Mouse (Mus musculus) forebrain, postnatal 0 days (tissue): ENCODE data around the gene Rps27l. TPM values are rescaled to one million over a fixed set of nuclear protein-coding genes. Genes with fewer than 3 reads are reported as not detected.
A peak's percentile ranks its signal among the peaks of the same experiment; 100 is the strongest.

Experiments
- ATAC-seq: fragments of 200-750 bp; cut with Nextera tagmentation; 2 replicates; pipeline ENCODE4 v1.8.0; 2017; ENCODE audit warnings: mild to moderate bottlenecking, moderate library complexity
- DNase-seq: peaks from one replicate; pipeline ENCODE4 v3.0.0-alpha.2; 2015
- H3K27ac ChIP-seq: fragments of 300-500 bp; sonication (generic); 2 replicates; pipeline ENCODE4 v1.5.1; 2014; ENCODE audit warnings: low read depth, mild to moderate bottlenecking, antibody characterized with exemption, low read length, moderate library complexity, mixed read lengths
- H3K27me3 ChIP-seq: fragments of 300-500 bp; sonication (generic); 2 replicates; pipeline ENCODE4 v1.6.1; 2014; ENCODE audit warnings: mild to moderate bottlenecking, low read length, mixed read lengths; ENCODE audit not compliant: insufficient read depth
- H3K36me3 ChIP-seq: fragments of 300-500 bp; sonication (generic); 2 replicates; pipeline ENCODE4 v1.6.1; 2014; ENCODE audit warnings: mild to moderate bottlenecking, moderate library complexity; ENCODE audit not compliant: insufficient read depth
- H3K4me1 ChIP-seq: fragments of 300-500 bp; sonication (generic); 2 replicates; pipeline ENCODE4 v1.6.1; 2014; ENCODE audit warnings: antibody characterized with exemption; ENCODE audit not compliant: insufficient read depth
- H3K4me2 ChIP-seq: fragments of 300-500 bp; sonication (generic); 2 replicates; pipeline ENCODE4 v1.6.1; 2014; ENCODE audit warnings: low read depth, mild to moderate bottlenecking, moderate library complexity
- H3K4me3 ChIP-seq: fragments of 300-500 bp; sonication (generic); 2 replicates; pipeline ENCODE4 v1.5.1; 2014; ENCODE audit warnings: low read depth, low read length, mixed read lengths
- H3K9ac ChIP-seq: fragments of 300-500 bp; sonication (generic); 2 replicates; pipeline ENCODE4 v1.6.1; 2014; ENCODE audit warnings: mild to moderate bottlenecking
- H3K9me3 ChIP-seq: fragments of 300-500 bp; sonication (generic); 2 replicates; pipeline ENCODE4 v1.6.1; 2016; ENCODE audit warnings: low read length
- CTCF ChIP-seq: sonication (generic); IDR thresholded peaks from 2 replicates; pipeline ENCODE4 v1.5.1; 2016; ENCODE audit warnings: antibody characterized with exemption, control low read depth, low read depth
- WGBS: fragments of 180-500 bp; shearing (Covaris S2); extraction: QIAGEN DNeasy Blood & Tissue Kit; methylation state at CpG from one replicate; pipeline ENCODE4 v1.1.7; 2014; 5-methylcytosine and 5-hydroxymethylcytosine counted together
- polyA plus RNA-seq: library from polyadenylated mRNA; unstranded; fragments of >200 nt; fragmentation: Nextera tagmentation; extraction: Ambion mirVana; gene quantifications from 2 replicates; pipeline ENCODE4 v1.2.1, GENCODE M21; 2015
- total RNA-seq: library from RNA; depleted of rRNA; stranded (reverse); fragments of >200 nt; gene quantifications from 2 replicates; pipeline ENCODE4 v1.2.3, GENCODE M21; 2014

Rps27l gene
- total and polyA plus RNA-seq, 2 experiments from 2014 or later: 129 to 208 TPM

DNA sequence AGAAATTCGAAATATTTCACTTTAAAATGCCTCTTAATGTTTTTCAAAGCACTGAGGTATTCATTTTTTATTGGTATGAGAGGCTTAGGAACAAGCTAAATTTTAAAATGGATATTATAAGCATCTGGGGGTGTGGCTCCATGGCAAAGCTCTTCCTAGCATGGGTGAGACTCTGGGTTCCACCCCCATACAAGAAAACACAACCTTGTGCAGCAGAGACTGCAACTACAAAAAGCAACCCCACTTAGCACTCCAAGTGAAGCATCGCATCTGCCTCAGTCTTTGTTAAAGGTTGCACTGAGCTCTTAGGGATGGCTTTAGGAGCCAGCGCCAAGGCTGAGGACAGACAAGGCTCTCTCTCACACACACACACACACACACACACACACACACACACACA is 15.6 kb downstream of the Rps27l start:
- no peak for ATAC-seq
- 73% methylated on average over 3 of the region's 3 CpGs for WGBS
- no peaks in the 10 kb centered on the region for H3K4me1 ChIP-seq
- no peaks in the 10 kb centered on the region for H3K27me3 ChIP-seq
- TF ChIP-seq CTCF: no peak
- no peak overlapping the region for H3K4me2 ChIP-seq
- H3K36me3 ChIP-seq: peaks cover 12% of the 10 kb centered on the region
- no peak overlapping the region for H3K4me3 ChIP-seq
- no peak overlapping the region for H3K9ac ChIP-seq
- no peak overlapping the region for H3K27ac ChIP-seq
- no peak for DNase-seq
- H3K9me3 ChIP-seq: no peaks in the 10 kb centered on the region

DNA sequence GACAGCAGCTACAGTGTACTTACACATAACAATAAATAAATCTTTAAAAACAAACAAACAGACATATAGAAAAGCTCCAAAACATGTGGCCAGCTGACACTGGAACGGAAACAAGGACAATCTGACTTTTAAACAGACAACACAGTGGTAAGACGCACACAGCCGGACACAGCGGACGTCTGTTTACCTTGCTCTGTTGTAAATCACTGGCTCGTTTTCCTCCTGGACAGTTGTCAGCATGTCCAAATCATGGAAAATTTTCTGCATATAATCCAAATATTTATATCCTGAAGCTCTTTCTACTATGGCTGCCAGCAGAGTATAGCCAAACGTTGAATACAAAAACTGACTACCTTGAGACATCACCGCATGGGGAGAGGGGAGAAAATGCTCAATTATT is 21.6 kb downstream of the Rps27l start:
- no peak overlapping the region for H3K9ac ChIP-seq
- H3K4me2 ChIP-seq: no peak overlapping the region
- H3K9me3 ChIP-seq: no peaks in the 10 kb centered on the region
- no peak overlapping the region for H3K4me3 ChIP-seq
- H3K4me1 ChIP-seq: no peaks in the 10 kb centered on the region
- ATAC-seq (no peak), DNase-seq (no peak)
- no peak overlapping the region for H3K27ac ChIP-seq
- H3K36me3 ChIP-seq: peaks cover 35% of the 10 kb centered on the region
- TF ChIP-seq CTCF: no peak
- 85% methylated on average over 8 of the region's 8 CpGs for WGBS
- no peaks in the 10 kb centered on the region for H3K27me3 ChIP-seq

DNA sequence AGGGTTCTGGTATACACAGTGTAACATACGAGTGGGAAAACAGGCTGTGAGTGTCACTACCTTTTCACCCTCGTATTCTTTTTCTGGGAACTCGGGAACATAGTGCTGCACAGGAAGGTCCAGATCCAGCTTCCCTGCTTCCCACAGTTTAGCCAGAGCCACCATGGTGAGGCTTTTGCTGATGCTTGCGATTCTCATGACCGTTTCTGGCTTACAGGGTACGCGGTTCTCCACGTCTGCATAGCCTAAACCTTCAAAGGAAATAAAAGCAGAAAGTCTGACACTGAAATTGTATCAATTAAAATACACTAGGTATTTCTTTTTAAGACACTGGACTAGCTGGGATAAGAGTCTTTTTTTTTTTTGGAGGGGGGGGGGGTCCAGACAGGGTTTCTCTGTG is 25.2 kb downstream of the Rps27l start:
- peaks cover 25% of the 10 kb centered on the region for H3K36me3 ChIP-seq
- no peak overlapping the region for H3K4me3 ChIP-seq
- no peak overlapping the region for H3K27ac ChIP-seq
- ATAC-seq (no peak), DNase-seq (no peak)
- WGBS: 71% methylated on average over 8 of the region's 8 CpGs
- no peak overlapping the region for H3K4me2 ChIP-seq
- H3K9ac ChIP-seq: no peak overlapping the region
- TF ChIP-seq CTCF: no peak
- H3K9me3 ChIP-seq: no peaks in the 10 kb centered on the region
- H3K4me1 ChIP-seq: peaks cover 9% of the 10 kb centered on the region; the same call in 1 of the 2 replicates
- no peaks in the 10 kb centered on the region for H3K27me3 ChIP-seq

DNA sequence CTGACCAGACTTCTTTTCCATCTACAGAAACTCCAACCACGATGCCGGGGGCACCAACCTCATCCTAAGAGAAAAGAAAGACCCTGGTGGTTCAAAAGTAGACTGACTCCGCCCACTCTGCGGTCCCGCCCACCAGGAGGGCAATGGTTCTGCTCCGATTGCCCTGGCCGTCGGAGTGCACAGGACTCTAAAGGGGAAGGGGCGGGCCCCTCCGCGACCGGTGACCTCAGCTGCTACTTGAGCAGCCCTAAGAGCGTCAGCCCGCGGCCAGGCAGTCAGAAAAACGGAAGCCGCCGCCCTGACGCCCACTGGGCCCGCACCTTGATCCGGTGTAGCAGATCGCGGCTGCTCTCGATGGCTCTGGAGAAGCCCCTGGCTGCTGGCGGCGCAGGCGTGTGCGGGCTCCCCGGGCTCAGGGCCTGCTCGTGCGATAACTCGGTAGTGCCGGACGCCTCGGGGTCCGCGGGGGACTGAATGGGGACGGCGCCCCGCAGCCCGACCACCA is 28.9 kb downstream of the Rps27l start:
- peak overlapping the region; percentile 95 for H3K4me3 ChIP-seq
- WGBS: 4% methylated on average over 40 of the region's 41 CpGs

DNA sequence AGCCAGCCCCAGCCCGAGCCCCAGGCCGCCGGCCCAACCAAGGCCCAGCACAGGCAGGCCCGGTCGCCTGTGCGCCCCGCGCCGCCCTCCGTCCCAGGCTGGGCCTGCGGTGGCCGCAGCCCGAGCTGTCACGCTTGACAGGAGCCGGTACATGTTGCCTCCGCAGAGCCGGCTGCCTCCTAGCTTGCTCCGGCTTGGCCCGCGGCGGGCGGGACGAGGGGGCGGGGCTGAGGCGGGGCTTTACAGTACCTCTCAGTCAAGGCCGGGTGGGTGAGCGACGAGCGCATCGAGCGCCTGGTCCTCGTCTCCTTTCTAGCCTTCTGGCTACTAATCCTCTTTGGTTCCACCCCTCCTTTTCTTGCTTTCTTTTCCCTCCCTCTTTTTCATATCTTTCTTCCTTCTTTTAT is 29.4 kb downstream of the Rps27l start, which contains the start of gene Lactb:
TSS of gene Lactb (minus strand) at position 246 of the 407 bp plus-strand sequence.
- WGBS: 0% methylated on average over 31 of the region's 32 CpGs
- no peak for TF ChIP-seq CTCF
- DNase-seq: peak; percentile 93

More for the DNA sequence above, 28.9 kb downstream of the Rps27l start:
- Histone ChIP-seq H3K36me3 (peaks cover 14% of the 10 kb centered on the region), H3K9me3 (no peaks in the 10 kb centered on the region), H3K4me2 (peak overlapping the region; percentile 65), H3K9ac (peak overlapping the region; percentile 90), H3K4me1 (peaks cover 9% of the 10 kb centered on the region; the same call in 1 of the 2 replicates), H3K27me3 (no peaks in the 10 kb centered on the region), H3K27ac (peak overlapping the region; percentile 91)
- 0 out of 2 replicates have a peak, but pooled peaks have one; percentile 23 for TF ChIP-seq CTCF
- peak; percentile 68 for DNase-seq
- peak; percentile 80 for ATAC-seq

DNA sequence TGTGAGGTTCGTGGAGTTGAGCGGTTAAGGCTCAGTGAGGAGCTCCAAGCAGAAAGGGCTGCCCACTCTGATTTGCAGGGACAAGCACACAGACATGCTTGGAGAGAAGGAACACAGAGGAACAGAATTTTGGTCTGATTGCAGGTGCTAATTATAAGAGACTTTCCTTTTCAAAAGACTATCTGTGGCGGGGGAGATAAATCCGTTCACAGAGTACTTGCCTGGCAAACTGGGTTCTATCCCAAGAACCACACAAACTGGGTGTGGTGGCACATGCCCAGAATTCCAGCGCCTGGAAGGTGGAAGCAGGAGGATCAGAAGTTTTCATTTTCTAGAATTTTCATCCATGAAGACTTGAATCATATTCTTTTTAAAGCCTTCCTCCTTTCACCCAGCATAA is 31.2 kb downstream of the Rps27l start:
- H3K36me3 ChIP-seq: no peaks in the 10 kb centered on the region

More for the DNA sequence above, 29.4 kb downstream of the Rps27l start, which contains the start of gene Lactb:
- H3K36me3 ChIP-seq: peaks cover 9% of the 10 kb centered on the region
- peaks cover 9% of the 10 kb centered on the region; the same call in 1 of the 2 replicates for H3K4me1 ChIP-seq
- ATAC-seq: peak; percentile 99
- H3K9me3 ChIP-seq: no peaks in the 10 kb centered on the region
- peak within 1 kb of the TSS; percentile 91 for H3K27ac ChIP-seq
- peak within 1 kb of the TSS; percentile 95 for H3K4me3 ChIP-seq
- H3K4me2 ChIP-seq: peak within 1 kb of the TSS; percentile 65
- H3K9ac ChIP-seq: peak within 1 kb of the TSS; percentile 90
- no peaks in the 10 kb centered on the region for H3K27me3 ChIP-seq

DNA sequence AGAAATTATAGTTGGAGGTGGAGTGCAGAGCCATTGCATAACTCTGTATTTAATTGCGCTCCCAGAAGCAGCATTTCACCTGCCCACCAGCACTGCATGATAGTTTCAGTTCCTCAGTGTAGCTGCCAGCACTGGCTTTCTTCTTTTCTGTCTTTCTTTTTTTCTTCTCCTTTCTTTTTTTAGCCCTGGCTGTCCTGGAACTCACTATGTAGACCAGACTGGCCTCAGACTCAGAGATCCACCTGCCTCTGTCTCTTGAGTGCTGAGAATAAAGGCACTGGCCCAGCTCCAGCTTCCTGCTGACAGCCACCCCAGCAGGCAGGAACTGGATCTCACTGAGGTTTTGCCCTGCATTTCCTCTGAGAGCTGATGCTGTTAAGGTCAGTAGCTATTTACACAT is 32.1 kb downstream of the Rps27l start:
- no peaks in the 10 kb centered on the region for H3K27me3 ChIP-seq
- H3K27ac ChIP-seq: no peak overlapping the region
- no peak overlapping the region for H3K9ac ChIP-seq
- no peak overlapping the region for H3K4me2 ChIP-seq
- ATAC-seq (no peak), DNase-seq (no peak)
- WGBS: 97% methylated on average over 1 of the region's 1 CpGs
- no peak for TF ChIP-seq CTCF
- H3K36me3 ChIP-seq: no peaks in the 10 kb centered on the region
- H3K4me3 ChIP-seq: no peak overlapping the region
- H3K9me3 ChIP-seq: no peaks in the 10 kb centered on the region
- peaks cover 9% of the 10 kb centered on the region; the same call in 1 of the 2 replicates for H3K4me1 ChIP-seq

More for the DNA sequence above, 31.2 kb downstream of the Rps27l start:
- ATAC-seq: no peak
- H3K9me3 ChIP-seq: no peaks in the 10 kb centered on the region
- H3K4me2 ChIP-seq: no peak overlapping the region
- H3K27ac ChIP-seq: no peak overlapping the region
- TF ChIP-seq CTCF: no peak
- H3K9ac ChIP-seq: no peak overlapping the region
- H3K4me1 ChIP-seq: peaks cover 9% of the 10 kb centered on the region; the same call in 1 of the 2 replicates
- WGBS: 77% methylated on average over 5 of the region's 5 CpGs
- no peak overlapping the region for H3K4me3 ChIP-seq
- no peak for DNase-seq
- H3K27me3 ChIP-seq: no peaks in the 10 kb centered on the region
